Mouse (Mus musculus) v-Abl transformed pro-B cells (cell line): ENCODE data around the gene Fignl1.

Experiments used
- in situ Hi-C, 2 experiments: fragments of 400-800 bp; cut with MboI; formaldehyde crosslinking; loops; one replicate each; pipeline ENCODE4 v1.15.1; 2025; ENCODE audit not compliant: unreplicated experiment in 2 of 2

The Fignl1 gene

DNA sequence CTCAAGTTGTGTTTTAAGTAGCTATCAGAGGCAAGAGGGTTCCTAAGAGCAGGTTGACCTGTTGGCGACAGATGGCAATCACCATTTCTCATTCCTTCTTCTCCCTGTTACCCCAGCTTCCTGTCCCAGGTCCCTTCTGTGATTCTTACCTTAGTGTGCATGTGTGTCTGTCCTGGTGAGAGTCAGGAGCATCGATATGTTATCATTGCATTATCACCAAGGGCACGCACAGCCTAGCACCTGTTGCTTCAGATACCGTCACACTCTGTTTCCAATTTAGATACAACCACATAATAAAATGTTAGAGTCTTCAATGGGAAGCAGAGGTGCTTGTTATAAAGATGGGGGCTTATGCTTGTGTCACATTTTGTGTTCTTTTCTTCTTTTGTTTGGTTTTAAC lies 36.6 kb downstream of the Fignl1 start:
- in situ Hi-C loops = no loop called here

- in situ Hi-C loops = no loop called here
Observed at GRCm38 (mm10) chr11:11770691-11771090, 38.1 kb downstream of the Fignl1 start.

DNA sequence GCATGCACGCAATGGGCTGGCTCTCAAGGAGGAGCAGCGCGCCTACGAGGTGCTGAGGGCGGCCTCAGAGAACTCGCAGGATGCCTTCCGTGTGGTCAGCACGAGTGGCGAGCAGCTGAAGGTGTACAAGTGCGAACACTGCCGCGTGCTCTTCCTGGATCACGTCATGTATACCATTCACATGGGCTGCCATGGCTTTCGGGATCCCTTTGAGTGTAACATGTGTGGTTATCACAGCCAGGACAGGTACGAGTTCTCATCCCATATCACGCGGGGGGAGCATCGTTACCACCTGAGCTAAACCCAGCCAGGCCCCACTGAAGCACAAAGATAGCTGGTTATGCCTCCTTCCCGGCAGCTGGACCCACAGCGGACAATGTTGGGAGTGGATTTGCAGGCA lies 39.5 kb downstream of the Fignl1 start:
- in situ Hi-C loops = no loop called here

DNA sequence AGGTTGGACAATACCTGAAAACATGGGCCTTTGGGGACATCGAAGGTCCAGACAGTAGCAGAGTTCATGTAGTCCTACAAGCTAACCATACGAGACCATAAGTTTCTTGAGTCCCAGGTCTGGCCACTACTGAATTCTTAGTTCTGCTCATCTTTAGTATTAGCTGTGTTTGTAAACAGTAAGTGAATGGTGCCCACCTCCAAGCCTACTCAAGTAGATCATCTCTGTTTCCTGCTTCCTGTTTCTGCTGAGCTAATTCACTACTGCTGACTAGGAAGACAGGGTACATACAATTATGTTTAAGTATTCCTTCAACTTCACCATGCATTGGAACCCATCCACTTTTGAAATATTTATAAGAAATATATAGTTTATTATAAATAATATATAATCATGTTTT lies 40.7 kb downstream of the Fignl1 start:
- in situ Hi-C loops = no loop called here

DNA sequence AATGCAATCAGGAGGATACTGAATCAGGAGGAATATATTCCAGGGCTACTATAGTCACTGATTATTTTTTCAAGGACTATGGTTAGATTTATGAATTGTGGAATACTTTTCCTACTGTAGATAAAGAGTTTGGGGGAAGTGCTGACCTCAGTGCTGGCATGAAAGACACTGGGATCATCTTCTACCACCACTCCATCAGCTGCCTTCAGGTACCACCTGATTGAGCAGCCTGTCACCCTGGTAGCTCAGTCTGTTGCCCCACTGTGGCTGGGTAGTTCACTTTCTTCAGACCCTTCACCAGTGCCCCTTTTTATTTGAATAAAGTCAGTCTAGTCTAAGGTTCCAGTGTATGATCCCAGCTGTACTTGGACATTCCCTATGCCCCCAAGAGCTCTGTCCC lies 42.0 kb downstream of the Fignl1 start:
- in situ Hi-C loops = no loop called here

DNA sequence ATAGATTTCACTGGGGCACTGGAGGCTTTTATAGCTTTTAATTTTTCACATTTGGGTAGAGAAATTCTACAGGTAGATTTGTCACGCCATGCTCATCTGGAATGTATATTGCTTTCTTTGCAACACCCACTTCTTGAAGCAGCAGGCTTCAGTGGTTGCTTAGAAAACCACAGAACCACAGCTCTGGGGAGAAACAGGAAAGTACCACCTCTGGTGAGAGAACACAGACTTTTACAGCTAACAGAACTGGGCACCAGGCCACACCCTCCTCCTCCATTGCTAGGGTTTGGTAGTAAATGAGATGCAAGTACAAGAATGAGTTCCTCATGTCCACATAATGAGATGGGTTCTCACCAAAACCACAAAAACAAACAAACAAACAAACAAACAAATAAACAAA lies 42.7 kb downstream of the Fignl1 start:
- in situ Hi-C loops = no loop called here

DNA sequence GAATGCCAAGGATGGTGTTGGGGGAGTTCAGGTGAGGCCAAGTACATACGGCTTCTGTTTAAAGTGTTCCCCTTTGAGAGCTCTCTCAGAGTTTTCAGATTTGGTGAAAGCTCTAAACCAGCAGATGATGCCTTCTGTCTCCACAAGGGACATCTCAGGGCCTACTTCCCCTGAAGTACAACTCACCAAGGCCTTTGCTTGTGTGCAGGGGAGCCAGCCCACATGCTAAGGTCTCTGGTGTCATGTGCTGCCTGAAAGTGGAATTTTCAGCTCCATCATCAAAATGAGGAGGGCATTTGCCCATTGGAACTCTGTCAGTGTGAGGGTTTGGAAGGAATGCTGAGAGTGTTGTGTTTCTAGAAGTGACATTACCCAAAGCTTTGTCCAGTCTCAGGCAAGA lies 43.3 kb downstream of the Fignl1 start:
- in situ Hi-C loops = no loop called here

- in situ Hi-C loops = no loop called here
Observed at GRCm38 (mm10) chr11:11763211-11763666, 45.5 kb downstream of the Fignl1 start.

- in situ Hi-C loops = no loop called here
Observed at GRCm38 (mm10) chr11:11758883-11759282, 49.9 kb downstream of the Fignl1 start.

DNA sequence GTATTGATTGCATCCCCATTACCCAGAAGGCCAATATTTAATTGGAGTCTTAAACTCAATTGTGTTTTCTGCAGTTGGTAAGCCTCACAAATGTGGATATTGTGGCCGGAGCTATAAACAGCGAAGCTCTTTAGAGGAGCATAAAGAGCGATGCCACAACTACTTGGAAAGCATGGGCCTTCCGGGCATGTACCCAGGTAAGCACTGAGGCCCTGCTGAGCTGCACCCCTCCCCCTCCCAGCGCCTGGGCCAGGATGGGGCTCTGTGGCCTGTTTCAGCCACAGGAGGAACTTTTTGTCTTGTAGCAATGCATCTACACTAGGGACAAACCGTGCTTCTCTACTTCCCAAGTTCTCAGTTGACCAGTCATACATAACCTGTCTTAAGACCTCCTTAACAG lies 50.6 kb downstream of the Fignl1 start:
- in situ Hi-C loops = no loop called here

GRCm38 (mm10) chr11:11752859-11753258 lies 55.9 kb downstream of the Fignl1 start:
- in situ Hi-C loops = no loop called here

GRCm38 (mm10) chr11:11751091-11751490 lies 57.7 kb downstream of the Fignl1 start:
- in situ Hi-C loops = no loop called here

DNA sequence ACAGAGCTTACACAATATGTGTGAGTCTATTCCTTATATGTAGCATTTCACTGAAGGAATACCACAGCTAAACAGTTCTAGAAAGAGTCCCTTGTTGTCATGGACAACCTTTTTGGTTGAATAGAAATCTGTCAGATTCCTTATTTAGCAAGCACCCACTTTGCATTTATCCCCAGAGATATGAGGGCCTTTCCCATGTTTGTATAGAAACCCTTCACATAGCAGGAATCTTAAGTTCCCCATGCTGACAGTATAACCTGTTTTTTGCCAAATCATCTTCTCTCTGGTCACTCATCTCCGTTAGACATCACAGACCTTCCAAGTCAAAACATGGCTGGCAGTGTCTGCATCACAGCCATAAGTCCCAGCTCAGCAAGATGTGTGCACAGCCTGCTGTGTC lies 64.5 kb downstream of the Fignl1 start:
- in situ Hi-C loops = no loop called here

- in situ Hi-C loops = no loop called here
Observed at GRCm38 (mm10) chr11:11742626-11743025, 66.1 kb downstream of the Fignl1 start.

DNA sequence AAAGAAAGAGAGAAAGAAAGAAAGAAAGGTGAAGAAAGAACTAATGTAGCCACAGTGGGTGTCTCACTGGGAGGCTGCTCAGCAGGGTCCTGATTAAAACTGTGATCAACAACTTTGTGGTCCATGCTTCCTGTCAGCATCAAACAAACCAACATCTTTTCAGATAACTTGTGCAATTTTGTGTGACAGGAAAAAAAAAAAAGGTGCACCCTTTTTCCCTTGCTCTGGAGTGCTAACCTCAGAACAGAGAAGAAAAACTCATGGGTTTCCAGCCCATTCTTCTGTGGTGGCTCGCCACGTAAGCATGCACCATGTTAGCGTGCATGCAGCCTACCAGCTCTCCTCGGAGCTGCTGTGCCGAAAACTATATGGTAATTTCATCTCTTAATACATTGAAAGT lies 67.2 kb downstream of the Fignl1 start:
- in situ Hi-C loops = no loop called here

GRCm38 (mm10) chr11:11740603-11741002 lies 68.2 kb downstream of the Fignl1 start:
- in situ Hi-C loops = no loop called here

DNA sequence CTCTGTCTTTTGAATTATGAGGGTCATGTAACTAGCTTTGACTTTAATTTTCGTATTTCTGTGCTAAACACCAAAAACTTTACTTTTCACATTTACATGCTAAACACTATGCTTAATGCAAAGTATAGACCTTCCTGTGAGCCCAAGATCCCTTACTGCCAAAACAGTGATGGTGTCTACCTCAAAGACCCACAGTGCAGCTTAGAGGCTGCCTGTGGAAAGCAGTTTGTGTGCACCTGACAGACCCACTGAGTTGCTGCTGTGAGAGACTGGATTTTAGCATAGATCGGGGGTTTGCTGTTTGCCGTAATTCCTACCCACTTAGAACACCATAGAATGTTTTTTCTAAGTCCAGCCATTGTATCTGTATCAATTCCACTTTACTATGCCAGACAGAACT lies 69.7 kb downstream of the Fignl1 start:
- in situ Hi-C loops = loop anchor here (5.0 kb wide), 3 partner anchors 52 to 237 kb away; partner anchors contain the start of gene Ikzf1 (in 1 of the 2)

DNA sequence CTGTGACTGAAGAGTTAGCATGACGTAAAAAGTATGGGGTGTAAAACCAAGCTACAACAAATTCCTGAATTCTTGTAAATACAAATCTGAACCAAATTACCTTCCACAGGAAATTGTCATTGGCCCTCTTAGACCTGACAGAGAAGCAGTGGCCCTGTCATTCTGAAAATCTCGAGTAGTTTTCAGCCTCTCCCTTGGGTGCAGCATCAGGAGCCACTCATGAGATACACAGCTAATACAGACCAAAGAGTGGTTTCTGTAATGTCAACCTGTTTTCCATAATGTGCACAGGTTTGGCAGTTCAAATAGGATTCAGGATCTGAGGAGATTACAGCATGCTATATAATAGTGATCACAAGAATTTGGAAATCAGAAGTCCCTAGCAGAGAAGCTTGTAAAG lies 71.2 kb downstream of the Fignl1 start:
- in situ Hi-C loops = loop anchor here (5.0 kb wide), 3 partner anchors 50 to 235 kb away; partner anchors contain the start of gene Ikzf1 (in 1 of the 2)
